Mouse (Mus musculus) intestine, embryonic 15.5 days (tissue): ENCODE data around the gene Tpst1. TPM values are rescaled to one million over a fixed set of nuclear protein-coding genes. Genes with fewer than 3 reads are reported as not detected.

Experiments
- ATAC-seq: fragments of 200-750 bp; cut with Nextera tagmentation; 2 replicates; pipeline ENCODE4 v1.8.0; 2017; ENCODE audit warnings: moderate TSS enrichment, moderate library complexity
- H3K27ac ChIP-seq: fragments of 300-500 bp; sonication (generic); 2 replicates; pipeline ENCODE4 v1.5.1; 2015; ENCODE audit warnings: mild to moderate bottlenecking, inconsistent platforms
- H3K27me3 ChIP-seq: fragments of 300-500 bp; sonication (generic); replicated peaks from 2 replicates; pipeline ENCODE4 v1.6.1; 2015; ENCODE audit warnings: inconsistent platforms
- H3K36me3 ChIP-seq: fragments of 300-500 bp; sonication (generic); 2 replicates; pipeline ENCODE4 v1.6.1; 2015; ENCODE audit warnings: inconsistent platforms
- H3K4me1 ChIP-seq: fragments of 300-500 bp; sonication (generic); replicated peaks from 2 replicates; pipeline ENCODE4 v1.6.1; 2015; ENCODE audit warnings: inconsistent platforms
- H3K4me2 ChIP-seq: fragments of 300-500 bp; sonication (generic); replicated peaks from 2 replicates; pipeline ENCODE4 v1.6.1; 2015; ENCODE audit warnings: mild to moderate bottlenecking, inconsistent platforms
- H3K4me3 ChIP-seq: fragments of 300-500 bp; sonication (generic); replicated peaks from 2 replicates; pipeline ENCODE4 v1.5.1; 2015; ENCODE audit warnings: inconsistent platforms
- H3K9ac ChIP-seq: fragments of 300-500 bp; sonication (generic); 2 replicates; pipeline ENCODE4 v1.6.1; 2015; ENCODE audit warnings: inconsistent platforms
- H3K9me3 ChIP-seq: fragments of 300-500 bp; sonication (generic); 2 replicates; pipeline ENCODE4 v1.6.1; 2016; ENCODE audit warnings: inconsistent platforms
- WGBS: fragments of 180-500 bp; shearing (Covaris S2); methylation state at CpG from one replicate; pipeline ENCODE4 v1.1.7; 2015; 5-methylcytosine and 5-hydroxymethylcytosine counted together
- polyA plus RNA-seq: library from polyadenylated mRNA; unstranded; fragments of >200 nt; fragmentation: Nextera tagmentation; extraction: Ambion mirVana; gene quantifications from 2 replicates; pipeline ENCODE4 v1.2.1, GENCODE M21; 2015

Tpst1 gene
- polyA plus RNA-seq, 1 experiment from 2014 or later, result 59.8 TPM

DNA sequence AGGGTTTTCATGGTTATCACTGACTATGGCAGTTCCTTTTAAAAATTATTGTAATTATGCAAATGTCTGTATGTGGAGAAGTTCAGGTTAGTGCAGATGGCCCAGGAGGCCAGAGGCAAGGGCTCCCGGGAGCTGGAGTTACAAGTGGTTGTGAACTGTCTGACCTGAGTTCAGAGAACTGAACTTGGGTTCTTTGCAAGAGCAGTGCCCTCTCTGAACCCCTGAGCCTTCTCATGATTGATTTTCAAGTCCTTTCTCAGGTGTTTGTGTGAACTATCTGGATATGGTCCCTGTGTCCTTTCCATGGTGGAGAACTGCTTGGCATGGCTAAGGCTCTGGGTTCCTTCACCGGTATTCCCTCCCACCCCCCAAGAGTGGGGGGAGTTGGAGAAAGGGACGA is 29.4 kb upstream of the Tpst1 start:
- no peaks in the 10 kb centered on the region for H3K4me1 ChIP-seq
- no peak overlapping the region for H3K4me3 ChIP-seq
- no peak for ATAC-seq
- WGBS, result 83% methylated on average over 3 of the region's 3 CpGs
- H3K4me2 ChIP-seq, result no peak overlapping the region
- H3K9ac ChIP-seq, result no peak overlapping the region
- H3K27ac ChIP-seq, result no peak overlapping the region
- peaks cover 21% of the 10 kb centered on the region for H3K36me3 ChIP-seq
- H3K27me3 ChIP-seq, result no peaks in the 10 kb centered on the region
- H3K9me3 ChIP-seq, result no peaks in the 10 kb centered on the region

DNA sequence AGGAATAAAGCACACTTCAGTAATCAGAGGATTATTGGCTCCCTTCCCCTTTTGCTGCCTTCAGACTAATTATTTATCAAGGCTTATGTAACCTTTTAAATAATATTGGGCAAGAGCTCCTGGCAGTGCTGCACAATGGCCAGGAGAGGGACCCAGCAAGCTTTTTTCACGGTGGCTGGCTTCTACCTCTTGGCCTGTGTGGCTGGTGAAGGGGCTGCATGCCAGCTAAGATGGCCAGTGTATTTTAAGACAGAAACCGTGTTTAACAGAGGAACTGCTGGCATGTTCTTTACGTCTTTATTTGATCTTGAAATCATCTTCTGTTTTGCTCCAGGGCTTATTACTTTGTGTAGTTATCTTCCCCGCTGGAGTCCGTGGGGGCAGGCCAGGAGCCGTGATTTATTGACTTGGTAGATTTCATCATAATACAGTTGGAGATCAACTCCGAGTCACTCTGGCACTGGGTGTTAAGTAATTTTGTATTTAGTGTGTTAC is 28.9 kb upstream of the Tpst1 start:
- H3K4me1 ChIP-seq, result no peaks in the 10 kb centered on the region
- H3K9ac ChIP-seq, result no peak overlapping the region
- no peaks in the 10 kb centered on the region for H3K9me3 ChIP-seq
- no peak overlapping the region for H3K27ac ChIP-seq
- ATAC-seq, result no peak
- 65% methylated on average over 7 of the region's 7 CpGs for WGBS
- H3K4me3 ChIP-seq, result no peak overlapping the region
- no peak overlapping the region for H3K4me2 ChIP-seq
- no peaks in the 10 kb centered on the region for H3K27me3 ChIP-seq
- H3K36me3 ChIP-seq, result peaks cover 21% of the 10 kb centered on the region

DNA sequence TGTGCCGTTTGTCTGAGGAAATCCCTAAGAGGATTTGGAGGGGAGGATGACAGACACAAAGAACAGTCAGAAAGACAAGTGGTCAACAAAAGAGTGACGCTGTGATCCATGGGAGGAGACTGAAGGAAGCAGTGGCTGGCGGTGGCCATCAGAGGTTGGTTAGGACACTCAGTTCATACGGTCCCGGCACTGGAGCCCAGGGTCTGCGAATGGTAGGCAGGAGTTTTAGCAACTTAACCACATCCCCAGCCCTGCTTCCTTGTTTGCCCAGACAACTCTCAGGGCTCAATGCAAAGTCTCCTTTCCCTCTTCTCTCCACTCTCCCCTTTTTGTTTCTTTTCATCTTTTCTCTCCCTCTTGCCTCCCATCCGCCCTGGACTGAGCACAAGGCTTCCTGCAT is 27.0 kb upstream of the Tpst1 start:
- peaks cover 18% of the 10 kb centered on the region for H3K36me3 ChIP-seq
- no peaks in the 10 kb centered on the region for H3K27me3 ChIP-seq
- H3K4me1 ChIP-seq, result 0 out of 2 replicates have a peak, but pooled peaks cover 2% of the 10 kb centered on the region
- no peak overlapping the region for H3K4me2 ChIP-seq
- no peak overlapping the region for H3K9ac ChIP-seq
- no peaks in the 10 kb centered on the region for H3K9me3 ChIP-seq
- 91% methylated on average over 7 of the region's 7 CpGs for WGBS
- H3K4me3 ChIP-seq, result no peak overlapping the region
- no peak for ATAC-seq
- H3K27ac ChIP-seq, result no peak overlapping the region

DNA sequence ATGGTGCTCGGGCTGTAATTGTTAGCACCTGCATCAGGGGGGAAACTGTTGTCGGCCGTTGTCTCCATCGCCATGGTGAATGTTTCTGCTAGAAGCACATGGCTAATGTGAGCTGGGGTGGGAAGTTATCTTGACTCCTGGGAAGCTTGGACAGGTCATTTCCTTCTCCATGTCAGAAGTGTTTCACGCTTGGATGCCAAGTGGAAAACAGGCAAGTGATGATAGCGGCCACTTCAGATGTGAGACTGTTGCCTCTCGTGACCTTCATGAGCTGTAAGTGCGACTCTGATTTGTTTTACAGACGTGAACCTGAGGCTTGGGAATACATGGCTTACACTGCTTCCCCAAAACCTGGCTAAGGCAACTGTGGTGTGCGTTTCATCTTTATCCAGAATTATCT is 26.5 kb upstream of the Tpst1 start:
- Histone ChIP-seq H3K36me3 (peaks cover 18% of the 10 kb centered on the region), H3K9ac (no peak overlapping the region), H3K27me3 (no peaks in the 10 kb centered on the region), H3K4me1 (0 out of 2 replicates have a peak, but pooled peaks cover 2% of the 10 kb centered on the region), H3K27ac (no peak overlapping the region), H3K4me2 (no peak overlapping the region), H3K4me3 (no peak overlapping the region), H3K9me3 (no peaks in the 10 kb centered on the region)
- 95% methylated on average over 10 of the region's 10 CpGs for WGBS
- no peak for ATAC-seq

DNA sequence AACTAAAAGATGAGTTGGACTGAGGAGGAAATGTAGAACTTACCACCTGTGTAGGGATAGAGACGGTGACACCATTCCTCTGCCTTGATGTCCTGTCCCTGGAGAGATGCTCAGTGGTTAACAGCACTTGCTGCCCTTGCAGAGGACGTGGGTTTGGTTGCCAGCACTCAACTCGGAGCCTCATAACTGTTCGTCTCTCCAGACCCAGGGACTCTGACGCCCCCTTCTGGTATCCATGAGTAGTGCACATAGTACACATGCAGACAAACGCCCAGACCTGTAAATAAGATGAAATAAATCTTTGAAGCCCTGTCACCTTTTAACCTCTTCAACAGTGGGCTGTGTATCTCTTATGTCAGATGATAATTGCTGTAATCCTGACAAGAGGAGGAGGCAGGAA is 26.1 kb upstream of the Tpst1 start:
- H3K4me2 ChIP-seq, result no peak overlapping the region
- no peaks in the 10 kb centered on the region for H3K27me3 ChIP-seq
- WGBS, result 79% methylated on average over 6 of the region's 6 CpGs
- no peak overlapping the region for H3K27ac ChIP-seq
- H3K4me3 ChIP-seq, result no peak overlapping the region
- H3K9me3 ChIP-seq, result no peaks in the 10 kb centered on the region
- H3K4me1 ChIP-seq, result 0 out of 2 replicates have a peak, but pooled peaks cover 2% of the 10 kb centered on the region
- peaks cover 18% of the 10 kb centered on the region for H3K36me3 ChIP-seq
- no peak for ATAC-seq
- H3K9ac ChIP-seq, result no peak overlapping the region

DNA sequence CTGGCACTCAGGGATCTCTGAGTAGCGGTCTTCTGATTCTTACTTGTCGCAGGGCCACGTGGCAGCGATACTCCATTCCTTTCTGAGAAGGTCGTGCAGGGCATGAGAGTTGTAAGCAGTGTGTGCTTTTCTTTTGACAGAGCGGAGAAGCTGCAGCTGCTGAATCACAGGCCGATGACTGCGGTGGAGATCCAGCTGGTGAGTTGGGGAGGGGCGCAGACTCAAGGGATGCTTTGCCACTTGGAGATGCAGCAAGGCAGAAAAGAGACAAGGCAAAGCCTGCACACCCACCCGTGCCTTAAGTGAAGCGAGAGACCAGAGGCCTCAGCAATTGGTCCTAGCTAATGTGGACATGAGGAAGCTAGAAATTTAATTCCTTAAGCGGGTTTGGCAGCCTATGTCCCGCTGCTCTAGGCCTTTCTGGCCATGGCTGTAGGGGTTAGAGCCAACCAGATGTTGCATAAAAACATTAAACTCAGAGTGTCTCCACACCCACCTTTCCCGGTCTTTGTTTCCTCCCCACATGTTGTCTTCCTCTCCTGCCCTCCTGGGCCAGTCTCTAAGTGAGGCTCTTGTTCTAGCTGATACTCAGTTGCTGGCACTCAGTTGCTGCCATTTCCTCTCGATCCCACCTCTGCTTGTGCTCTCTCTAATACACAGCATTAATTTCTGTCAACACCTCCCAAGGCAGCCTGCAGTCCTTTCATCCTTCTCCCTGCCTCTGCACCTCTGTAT is 24.2 kb upstream of the Tpst1 start:
- Histone ChIP-seq H3K4me2 (no peak overlapping the region), H3K4me3 (no peak overlapping the region), H3K27me3 (no peaks in the 10 kb centered on the region), H3K4me1 (0 out of 2 replicates have a peak, but pooled peaks cover 2% of the 10 kb centered on the region), H3K9me3 (no peaks in the 10 kb centered on the region), H3K36me3 (peaks cover 8% of the 10 kb centered on the region; the same call in 1 of the 2 replicates), H3K27ac (0 out of 2 replicates have a peak overlapping the region, but pooled peaks have one; percentile 48), H3K9ac (no peak overlapping the region)
- WGBS, result 69% methylated on average over 15 of the region's 15 CpGs
- 0 out of 2 replicates have a peak, but pooled peaks have one; percentile 53 for ATAC-seq

DNA sequence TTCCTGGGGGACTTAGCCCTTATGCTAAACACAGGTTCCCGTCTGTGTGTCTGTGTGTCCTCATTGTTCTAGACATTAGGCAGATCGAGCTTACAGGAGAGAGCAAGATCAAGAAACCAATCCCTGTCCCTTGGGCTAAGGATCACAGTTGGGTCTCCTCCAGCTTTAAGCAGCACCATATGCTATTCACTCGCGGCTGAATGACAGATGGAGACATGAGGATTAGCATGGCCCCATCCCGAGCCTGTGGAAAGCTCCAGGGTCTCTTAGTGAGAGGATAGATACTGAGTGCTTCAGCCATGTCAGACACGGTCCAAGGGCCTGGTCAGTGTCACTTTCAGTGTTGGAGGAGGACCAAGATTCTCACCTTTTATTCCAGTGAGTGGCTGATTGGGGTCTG is 22.7 kb upstream of the Tpst1 start:
- no peaks in the 10 kb centered on the region for H3K9me3 ChIP-seq
- H3K9ac ChIP-seq, result no peak overlapping the region
- H3K27me3 ChIP-seq, result no peaks in the 10 kb centered on the region
- no peak overlapping the region for H3K4me3 ChIP-seq
- peaks cover 8% of the 10 kb centered on the region; the same call in 1 of the 2 replicates for H3K36me3 ChIP-seq
- 0 out of 2 replicates have a peak, but pooled peaks cover 2% of the 10 kb centered on the region for H3K4me1 ChIP-seq
- no peak for ATAC-seq
- no peak overlapping the region for H3K27ac ChIP-seq
- whole genome bisulfite sequencing, result 71% methylated on average over 6 of the region's 6 CpGs
- H3K4me2 ChIP-seq, result no peak overlapping the region

DNA sequence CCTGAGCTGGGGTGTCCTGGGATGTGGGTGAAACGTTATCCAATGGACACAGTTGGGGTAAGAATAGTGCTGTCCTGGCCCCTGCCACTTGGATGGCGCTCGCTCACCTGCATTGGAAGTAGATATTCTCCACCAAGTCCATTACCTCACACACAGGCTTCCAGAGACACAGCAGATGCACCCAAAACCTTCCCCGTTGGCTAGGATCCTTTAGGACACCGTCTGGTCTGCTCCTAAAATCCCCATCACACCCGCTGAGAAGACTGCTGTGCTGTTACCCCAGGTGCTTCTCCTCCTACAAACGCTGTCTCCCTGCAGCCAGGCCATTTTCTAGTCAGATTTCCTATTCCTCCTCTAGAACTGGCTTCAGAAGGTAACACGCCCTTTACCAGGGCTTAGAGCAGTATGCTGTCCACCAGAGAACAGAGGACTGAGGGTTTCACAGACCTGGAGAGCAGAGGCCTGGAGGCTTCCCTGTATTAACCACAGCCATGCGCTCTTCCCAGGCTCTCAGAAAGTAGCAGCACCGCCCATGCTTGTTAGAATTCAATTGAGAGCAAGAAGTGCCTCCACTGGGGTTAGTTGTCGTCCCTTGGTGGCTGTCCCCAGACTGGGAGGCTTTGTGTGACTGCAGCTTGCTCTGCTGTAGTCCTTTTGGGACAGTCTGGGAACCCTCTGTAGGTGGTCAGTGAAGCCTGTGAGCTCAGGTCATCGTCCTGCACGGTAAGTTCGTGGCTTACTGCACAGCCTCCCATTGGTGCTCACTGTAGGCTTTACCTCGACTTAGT is 21.9 kb upstream of the Tpst1 start:
- no peaks in the 10 kb centered on the region for H3K9me3 ChIP-seq
- H3K36me3 ChIP-seq, result peaks cover 8% of the 10 kb centered on the region; the same call in 1 of the 2 replicates
- no peak for ATAC-seq
- H3K27ac ChIP-seq, result no peak overlapping the region
- no peaks in the 10 kb centered on the region for H3K27me3 ChIP-seq
- WGBS, result 88% methylated on average over 15 of the region's 15 CpGs
- H3K9ac ChIP-seq, result no peak overlapping the region
- 0 out of 2 replicates have a peak, but pooled peaks cover 2% of the 10 kb centered on the region for H3K4me1 ChIP-seq
- H3K4me2 ChIP-seq, result no peak overlapping the region
- no peak overlapping the region for H3K4me3 ChIP-seq

DNA sequence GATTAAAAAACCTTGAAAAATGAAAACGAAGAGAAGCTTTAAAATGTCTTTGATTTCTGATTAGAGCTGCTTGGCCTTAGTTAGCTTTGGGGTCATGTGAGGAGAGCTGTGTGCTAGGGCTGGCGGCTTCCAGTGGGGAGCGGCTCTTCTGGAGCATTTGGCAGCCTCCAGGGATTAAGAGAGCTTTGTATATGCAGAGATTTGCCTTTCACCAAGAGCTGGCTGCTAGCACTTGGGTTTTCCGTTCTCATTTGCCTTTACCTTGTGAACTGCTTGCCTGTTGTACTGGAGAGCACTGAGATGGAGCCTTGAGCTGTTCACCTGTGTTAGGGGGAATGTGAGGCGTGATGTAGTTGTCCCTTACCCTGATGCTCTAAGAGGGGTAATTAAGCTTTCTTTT is 20.6 kb upstream of the Tpst1 start:
- H3K9me3 ChIP-seq, result no peaks in the 10 kb centered on the region
- H3K4me3 ChIP-seq, result no peak overlapping the region
- no peak overlapping the region for H3K9ac ChIP-seq
- H3K27ac ChIP-seq, result no peak overlapping the region
- no peak overlapping the region for H3K4me2 ChIP-seq
- no peaks in the 10 kb centered on the region for H3K27me3 ChIP-seq
- H3K4me1 ChIP-seq, result 0 out of 2 replicates have a peak, but pooled peaks cover 2% of the 10 kb centered on the region
- no peak for ATAC-seq
- H3K36me3 ChIP-seq, result no peaks in the 10 kb centered on the region
- 82% methylated on average over 5 of the region's 5 CpGs for WGBS

DNA sequence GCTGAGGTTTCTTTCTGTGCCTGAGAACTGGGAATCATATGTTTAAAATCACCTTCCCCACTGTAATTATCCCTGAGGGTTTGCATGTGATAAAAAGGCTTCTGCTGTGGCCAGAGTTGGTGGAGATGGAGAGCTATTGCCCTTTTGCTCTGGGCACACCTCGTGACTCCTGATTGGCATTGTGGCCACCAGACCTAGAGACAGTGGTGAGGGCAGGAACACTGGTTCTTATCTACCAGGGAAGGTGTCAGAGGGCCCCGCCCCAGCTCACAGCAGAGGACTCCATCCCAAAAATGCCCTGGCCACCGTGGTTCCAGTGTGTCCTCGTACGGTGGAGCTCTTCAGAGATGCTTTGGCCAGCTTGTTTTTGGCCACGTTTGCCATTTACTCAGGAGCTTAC is 20.2 kb upstream of the Tpst1 start:
- Histone ChIP-seq H3K9me3 (no peaks in the 10 kb centered on the region), H3K4me2 (no peak overlapping the region), H3K9ac (no peak overlapping the region), H3K36me3 (no peaks in the 10 kb centered on the region), H3K27me3 (no peaks in the 10 kb centered on the region), H3K4me3 (no peak overlapping the region), H3K27ac (no peak overlapping the region), H3K4me1 (0 out of 2 replicates have a peak, but pooled peaks cover 2% of the 10 kb centered on the region)
- 84% methylated on average over 6 of the region's 6 CpGs for WGBS
- ATAC-seq, result no peak

DNA sequence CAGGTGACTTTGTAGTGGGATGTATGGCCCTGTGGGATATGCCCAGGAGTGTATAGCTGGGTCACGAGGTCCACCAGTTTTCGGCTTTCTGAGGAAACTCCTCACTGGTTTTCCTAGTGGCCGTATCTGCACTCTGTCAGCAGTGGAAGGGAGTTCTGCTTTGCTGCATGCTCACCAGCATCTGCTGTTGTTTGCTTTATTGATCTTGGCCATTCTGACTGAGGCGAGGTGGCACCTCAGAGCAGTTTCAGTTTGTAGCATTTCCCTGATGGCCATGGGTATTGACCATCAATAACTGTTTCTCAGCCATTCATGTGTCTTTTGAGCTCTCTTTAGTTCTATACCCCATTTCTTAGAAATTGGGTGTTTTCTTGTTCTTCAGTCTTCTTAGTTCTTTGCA is 17.4 kb upstream of the Tpst1 start:
- no peak overlapping the region for H3K4me2 ChIP-seq
- no peaks in the 10 kb centered on the region for H3K27me3 ChIP-seq
- no peaks in the 10 kb centered on the region for H3K9me3 ChIP-seq
- H3K4me3 ChIP-seq, result no peak overlapping the region
- no peak overlapping the region for H3K9ac ChIP-seq
- H3K36me3 ChIP-seq, result no peaks in the 10 kb centered on the region
- WGBS, result 79% methylated on average over 4 of the region's 4 CpGs
- no peak overlapping the region for H3K27ac ChIP-seq
- H3K4me1 ChIP-seq, result 0 out of 2 replicates have a peak, but pooled peaks cover 2% of the 10 kb centered on the region
- ATAC-seq, result no peak

DNA sequence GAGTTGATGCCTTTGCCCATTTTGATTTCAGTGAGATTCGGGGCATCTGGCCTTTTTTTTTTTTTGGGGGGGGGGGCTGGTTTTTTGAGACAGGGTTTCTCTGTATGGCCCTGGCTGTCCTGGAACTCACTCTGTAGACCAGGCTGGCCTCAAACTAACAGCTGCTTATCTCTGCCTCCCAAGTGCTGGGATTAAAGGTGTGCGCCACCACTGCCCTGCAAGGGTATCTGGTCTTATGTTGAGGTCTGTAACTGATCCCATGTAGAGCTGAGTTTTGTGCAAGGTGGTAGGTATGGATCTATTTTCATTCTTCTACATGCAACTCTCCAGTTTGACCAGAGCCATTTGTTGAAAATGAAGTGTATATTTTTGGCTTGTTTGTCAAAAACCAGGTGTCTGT is 16.8 kb upstream of the Tpst1 start:
- 86% methylated on average over 2 of the region's 2 CpGs for WGBS
- 0 out of 2 replicates have a peak, but pooled peaks cover 2% of the 10 kb centered on the region for H3K4me1 ChIP-seq
- H3K27me3 ChIP-seq, result no peaks in the 10 kb centered on the region
- H3K4me2 ChIP-seq, result no peak overlapping the region
- no peak overlapping the region for H3K9ac ChIP-seq
- H3K36me3 ChIP-seq, result no peaks in the 10 kb centered on the region
- H3K4me3 ChIP-seq, result no peak overlapping the region
- H3K9me3 ChIP-seq, result no peaks in the 10 kb centered on the region
- no peak overlapping the region for H3K27ac ChIP-seq
- no peak for ATAC-seq
